Mouse (Mus musculus): Measurements from ENCODE around the gene Mctp1.
A peak's percentile ranks its signal among the peaks of the same experiment; 100 is the strongest.
"Not testable (repeated sequence)": the region's sequence is repeated elsewhere in the genome, so short reads cannot be mapped to it uniquely, and the experiment has no call there.

Mctp1 gene

GRCm38 (mm10) chr13:76383972-76384663, at the start of gene Mctp1:
TSS of gene Mctp1 (plus strand) at chr13:76384535.
- DNase-seq: peak; percentile 79

GRCm38 (mm10) chr13:76345941-76346340, 38.4 kb upstream of the Mctp1 start:
- DNase-seq: peak; percentile 14

- DNase-seq: no peak
These were observed 25.6 kb upstream of the Mctp1 start for GRCm38 (mm10) chr13:76358720-76359119.

GRCm38 (mm10) chr13:76384664-76385435, 515 bp downstream of the Mctp1 start:
- DNase-seq: no peak

- DNase-seq: no peak
These were observed 4.3 kb downstream of the Mctp1 start for GRCm38 (mm10) chr13:76388615-76389014.

GRCm38 (mm10) chr13:76391920-76392319, 7.6 kb downstream of the Mctp1 start:
- DNase-seq: no peak

GRCm38 (mm10) chr13:76393106-76393505, 8.8 kb downstream of the Mctp1 start:
- no peak for DNase-seq

GRCm38 (mm10) chr13:76395906-76396305, 11.6 kb downstream of the Mctp1 start:
- no peak for DNase-seq

GRCm38 (mm10) chr13:76409296-76409695, 25.0 kb downstream of the Mctp1 start:
- no peak for DNase-seq

GRCm38 (mm10) chr13:76410665-76411064, 26.3 kb downstream of the Mctp1 start:
- no peak for DNase-seq

GRCm38 (mm10) chr13:76415346-76415745, 31.0 kb downstream of the Mctp1 start:
- DNase-seq: no peak

- DNase-seq: peak; percentile 86
These were observed 35.8 kb downstream of the Mctp1 start for GRCm38 (mm10) chr13:76420111-76420510.

GRCm38 (mm10) chr13:76421075-76421474, 36.7 kb downstream of the Mctp1 start:
- no peak for DNase-seq

- DNase-seq: no peak
These were observed 37.8 kb downstream of the Mctp1 start for GRCm38 (mm10) chr13:76422124-76422523.

- DNase-seq: no peak
These were observed 45.1 kb downstream of the Mctp1 start for GRCm38 (mm10) chr13:76429456-76429855.

- DNase-seq: no peak
These were observed 45.6 kb downstream of the Mctp1 start for GRCm38 (mm10) chr13:76429927-76430326.

GRCm38 (mm10) chr13:76431946-76432345, 47.6 kb downstream of the Mctp1 start:
- DNase-seq: no peak

- DNase-seq: no peak
These were observed 49.1 kb downstream of the Mctp1 start for GRCm38 (mm10) chr13:76433438-76433837.

- DNase-seq: no peak
These were observed 52.1 kb downstream of the Mctp1 start for GRCm38 (mm10) chr13:76436426-76436825.

- no peak for DNase-seq
These were observed 54.4 kb downstream of the Mctp1 start for GRCm38 (mm10) chr13:76438765-76439164.

GRCm38 (mm10) chr13:76446059-76446458, 61.7 kb downstream of the Mctp1 start:
- DNase-seq: no peak

- no peak for DNase-seq
These were observed 63.2 kb downstream of the Mctp1 start for GRCm38 (mm10) chr13:76447528-76447927.

GRCm38 (mm10) chr13:76451526-76451925, 67.2 kb downstream of the Mctp1 start:
- DNase-seq: not testable (repeated sequence)

GRCm38 (mm10) chr13:76481601-76482000, 97.3 kb downstream of the Mctp1 start:
- DNase-seq: no peak
